Mouse (Mus musculus): Measurements from ENCODE around the gene Ccs. TPM values are rescaled to one million over a fixed set of nuclear protein-coding genes. Genes with fewer than 3 reads are reported as not detected.
"Not testable (repeated sequence)": the region's sequence is repeated elsewhere in the genome, so short reads cannot be mapped to it uniquely, and the experiment has no call there.

Ccs gene
- polyA plus RNA-seq (2015; fragmentation: Nextera tagmentation; extraction: Ambion mirVana), result 53.7 and 60.1 TPM in 2 replicates

- H3K4me1 ChIP-seq (replicated peaks; ENCODE audit: control insufficient read depth, insufficient read depth, low read length), result peaks cover 14% of the 10 kb centered on the region
- H3K27ac ChIP-seq (ENCODE audit: low read length), result 0 out of 2 replicates have a peak within 1 kb of the TSS, but pooled peaks have one; percentile 27
- H3K36me3 ChIP-seq (ENCODE audit: control insufficient read depth, insufficient read depth, low read length), result no peaks in the 10 kb centered on the region
- peak within 1 kb of the TSS; percentile 98 for H3K4me2 ChIP-seq (ENCODE audit: low read depth, low read length)
- under 1% methylated on average over 25 of the region's 25 CpGs for WGBS
- H3K27me3 ChIP-seq (ENCODE audit: control insufficient read depth, insufficient read depth, low read depth, low read length), result peaks cover 12% of the 10 kb centered on the region
- ATAC-seq (ENCODE audit: low read depth), result peak; percentile 99
- peak within 1 kb of the TSS; percentile 76 for H3K4me3 ChIP-seq (ENCODE audit: low read length)
- peak within 1 kb of the TSS; percentile 84 for H3K9ac ChIP-seq (ENCODE audit: low read length)
- no peaks in the 10 kb centered on the region for H3K9me3 ChIP-seq (ENCODE audit: control insufficient read depth, low read length)
Observed at GRCm38 (mm10) chr19:4839149-4839548, at the start of gene Ccs, which contains the start of gene Ccdc87. Gene Ccs (minus strand): TSS chr19:4839332. Gene Ccdc87 (plus strand): TSS chr19:4839366.

- no peak for ATAC-seq (ENCODE audit: low read depth)
- Histone ChIP-seq H3K27me3 (ENCODE audit: control insufficient read depth, insufficient read depth, low read depth, low read length) (no peaks in the 10 kb centered on the region), H3K27ac (ENCODE audit: low read length) (no peak overlapping the region), H3K4me1 (replicated peaks; ENCODE audit: control insufficient read depth, insufficient read depth, low read length) (peaks cover 3% of the 10 kb centered on the region), H3K9ac (ENCODE audit: low read length) (no peak overlapping the region), H3K4me2 (ENCODE audit: low read depth, low read length) (no peak overlapping the region), H3K36me3 (ENCODE audit: control insufficient read depth, insufficient read depth, low read length) (no peaks in the 10 kb centered on the region), H3K4me3 (ENCODE audit: low read length) (no peak overlapping the region), H3K9me3 (ENCODE audit: control insufficient read depth, low read length) (no peaks in the 10 kb centered on the region)
- WGBS, result 85% methylated on average over 4 of the region's 4 CpGs
Observed at GRCm38 (mm10) chr19:4883961-4884360, 44.8 kb upstream of the Ccs start.

GRCm38 (mm10) chr19:4879324-4879703 is 40.2 kb upstream of the Ccs start:
- H3K4me3 ChIP-seq (ENCODE audit: low read length), result peak overlapping the region; percentile 79
- H3K27me3 ChIP-seq (ENCODE audit: control insufficient read depth, insufficient read depth, low read depth, low read length), result no peaks in the 10 kb centered on the region; the same call in 1 of the 2 replicates
- peak overlapping the region; percentile 97 for H3K4me2 ChIP-seq (ENCODE audit: low read depth, low read length)
- H3K4me1 ChIP-seq (replicated peaks; ENCODE audit: control insufficient read depth, insufficient read depth, low read length), result peaks cover 11% of the 10 kb centered on the region
- H3K9ac ChIP-seq (ENCODE audit: low read length), result peak overlapping the region; percentile 86
- WGBS, result 49% methylated on average over 10 of the region's 10 CpGs
- H3K9me3 ChIP-seq (ENCODE audit: control insufficient read depth, low read length), result no peaks in the 10 kb centered on the region
- no peaks in the 10 kb centered on the region for H3K36me3 ChIP-seq (ENCODE audit: control insufficient read depth, insufficient read depth, low read length)
- ATAC-seq (ENCODE audit: low read depth), result no peak
- H3K27ac ChIP-seq (ENCODE audit: low read length), result no peak overlapping the region

- peak; percentile 99 for ATAC-seq (ENCODE audit: low read depth)
- Histone ChIP-seq H3K4me3 (ENCODE audit: low read length) (peak within 1 kb of the TSS; percentile 79), H3K9ac (ENCODE audit: low read length) (peak within 1 kb of the TSS; percentile 86), H3K9me3 (ENCODE audit: control insufficient read depth, low read length) (no peaks in the 10 kb centered on the region), H3K36me3 (ENCODE audit: control insufficient read depth, insufficient read depth, low read length) (no peaks in the 10 kb centered on the region), H3K4me2 (ENCODE audit: low read depth, low read length) (peak within 1 kb of the TSS; percentile 97), H3K27me3 (ENCODE audit: control insufficient read depth, insufficient read depth, low read depth, low read length) (no peaks in the 10 kb centered on the region; the same call in 1 of the 2 replicates), H3K4me1 (replicated peaks; ENCODE audit: control insufficient read depth, insufficient read depth, low read length) (peaks cover 11% of the 10 kb centered on the region), H3K27ac (ENCODE audit: low read length) (peak within 1 kb of the TSS; percentile 31; the same call in 1 of the 2 replicates)
- 1% methylated on average over 40 of the region's 52 CpGs for WGBS
Observed at GRCm38 (mm10) chr19:4878405-4879323, 39.5 kb upstream of the Ccs start, which contains the start of gene Zdhhc24. Gene Zdhhc24 (plus strand): TSS chr19:4878668.

GRCm38 (mm10) chr19:4877785-4878184 is 38.7 kb upstream of the Ccs start, which contains the start of gene Actn3:
Gene Actn3 (minus strand): TSS chr19:4877909.
- no peaks in the 10 kb centered on the region for H3K36me3 ChIP-seq (ENCODE audit: control insufficient read depth, insufficient read depth, low read length)
- WGBS, result under 1% methylated on average over 17 of the region's 17 CpGs
- peak within 1 kb of the TSS; percentile 31; the same call in 1 of the 2 replicates for H3K27ac ChIP-seq (ENCODE audit: low read length)
- peaks cover 11% of the 10 kb centered on the region for H3K4me1 ChIP-seq (replicated peaks; ENCODE audit: control insufficient read depth, insufficient read depth, low read length)
- peak; percentile 59 for ATAC-seq (ENCODE audit: low read depth)
- H3K4me3 ChIP-seq (ENCODE audit: low read length), result peak within 1 kb of the TSS; percentile 79
- peak within 1 kb of the TSS; percentile 97 for H3K4me2 ChIP-seq (ENCODE audit: low read depth, low read length)
- no peaks in the 10 kb centered on the region; the same call in 1 of the 2 replicates for H3K27me3 ChIP-seq (ENCODE audit: control insufficient read depth, insufficient read depth, low read depth, low read length)
- no peaks in the 10 kb centered on the region for H3K9me3 ChIP-seq (ENCODE audit: control insufficient read depth, low read length)
- H3K9ac ChIP-seq (ENCODE audit: low read length), result peak within 1 kb of the TSS; percentile 86

- Histone ChIP-seq H3K27ac (ENCODE audit: low read length) (no peak overlapping the region), H3K4me3 (ENCODE audit: low read length) (no peak overlapping the region), H3K4me1 (replicated peaks; ENCODE audit: control insufficient read depth, insufficient read depth, low read length) (peaks cover 11% of the 10 kb centered on the region), H3K36me3 (ENCODE audit: control insufficient read depth, insufficient read depth, low read length) (no peaks in the 10 kb centered on the region), H3K4me2 (ENCODE audit: low read depth, low read length) (no peak overlapping the region), H3K9ac (ENCODE audit: low read length) (no peak overlapping the region), H3K9me3 (ENCODE audit: control insufficient read depth, low read length) (no peaks in the 10 kb centered on the region), H3K27me3 (ENCODE audit: control insufficient read depth, insufficient read depth, low read depth, low read length) (no peaks in the 10 kb centered on the region; the same call in 1 of the 2 replicates)
- 69% methylated on average over 3 of the region's 3 CpGs for WGBS
- ATAC-seq (ENCODE audit: low read depth), result no peak
Observed at GRCm38 (mm10) chr19:4876755-4877154, 37.6 kb upstream of the Ccs start.

GRCm38 (mm10) chr19:4876241-4876640 is 37.1 kb upstream of the Ccs start:
- Histone ChIP-seq H3K9ac (ENCODE audit: low read length) (no peak overlapping the region), H3K4me2 (ENCODE audit: low read depth, low read length) (no peak overlapping the region), H3K36me3 (ENCODE audit: control insufficient read depth, insufficient read depth, low read length) (no peaks in the 10 kb centered on the region), H3K27me3 (ENCODE audit: control insufficient read depth, insufficient read depth, low read depth, low read length) (no peaks in the 10 kb centered on the region; the same call in 1 of the 2 replicates), H3K4me3 (ENCODE audit: low read length) (no peak overlapping the region), H3K9me3 (ENCODE audit: control insufficient read depth, low read length) (no peaks in the 10 kb centered on the region), H3K27ac (ENCODE audit: low read length) (no peak overlapping the region), H3K4me1 (replicated peaks; ENCODE audit: control insufficient read depth, insufficient read depth, low read length) (peaks cover 11% of the 10 kb centered on the region)
- no peak for ATAC-seq (ENCODE audit: low read depth)
- WGBS, result 51% methylated on average over 3 of the region's 4 CpGs

GRCm38 (mm10) chr19:4874613-4875012 is 35.5 kb upstream of the Ccs start:
- ATAC-seq (ENCODE audit: low read depth); H3K27me3 ChIP-seq (ENCODE audit: control insufficient read depth, insufficient read depth, low read depth, low read length); H3K9ac ChIP-seq (ENCODE audit: low read length); H3K36me3 ChIP-seq (ENCODE audit: control insufficient read depth, insufficient read depth, low read length); H3K4me2 ChIP-seq (ENCODE audit: low read depth, low read length); H3K9me3 ChIP-seq (ENCODE audit: control insufficient read depth, low read length); H3K27ac ChIP-seq (ENCODE audit: low read length); H3K4me3 ChIP-seq (ENCODE audit: low read length): not testable (repeated sequence)
- 64% methylated on average over 1 of the region's 1 CpGs for WGBS
- peaks cover 11% of the 10 kb centered on the region for H3K4me1 ChIP-seq (replicated peaks; ENCODE audit: control insufficient read depth, insufficient read depth, low read length)

GRCm38 (mm10) chr19:4865147-4865546 is 26.0 kb upstream of the Ccs start:
- H3K9ac ChIP-seq (ENCODE audit: low read length), result no peak overlapping the region
- H3K4me2 ChIP-seq (ENCODE audit: low read depth, low read length), result peak overlapping the region; percentile 34
- ATAC-seq (ENCODE audit: low read depth), result peak; percentile 49
- H3K27me3 ChIP-seq (ENCODE audit: control insufficient read depth, insufficient read depth, low read depth, low read length), result no peaks in the 10 kb centered on the region
- H3K4me1 ChIP-seq (replicated peaks; ENCODE audit: control insufficient read depth, insufficient read depth, low read length), result peaks cover 6% of the 10 kb centered on the region; the same call in 1 of the 2 replicates
- H3K27ac ChIP-seq (ENCODE audit: low read length), result no peak overlapping the region
- 2% methylated on average over 17 of the region's 17 CpGs for WGBS
- no peak overlapping the region for H3K4me3 ChIP-seq (ENCODE audit: low read length)
- no peaks in the 10 kb centered on the region for H3K9me3 ChIP-seq (ENCODE audit: control insufficient read depth, low read length)
- no peaks in the 10 kb centered on the region for H3K36me3 ChIP-seq (ENCODE audit: control insufficient read depth, insufficient read depth, low read length)
